Mouse (Mus musculus): ENCODE data around the gene Sema4g. TPM values are rescaled to one million over a fixed set of nuclear protein-coding genes. Genes with fewer than 3 reads are reported as not detected.

Gene Sema4g
- 10 to 100 TPM; 16.9 to 22.5 (median 20.0) TPM for total RNA-seq (2022)

GRCm38 (mm10) chr19:44988831-44989566 is at the start of gene Sema4g:
Sema4g (plus strand) TSS chr19:44989101.
- DNase-seq (ENCODE audit: low spot score in 2 of 2), result no peak

- DNase-seq (ENCODE audit: low spot score in 2 of 2), result no peak
Measured at GRCm38 (mm10) chr19:44959633-44960032, 29.3 kb upstream of the Sema4g start.

GRCm38 (mm10) chr19:44965978-44966377 is 22.9 kb upstream of the Sema4g start:
- no peak for DNase-seq (ENCODE audit: low spot score in 2 of 2)

- no peak for DNase-seq (ENCODE audit: low spot score in 2 of 2)
Measured at GRCm38 (mm10) chr19:44968329-44968728, 20.6 kb upstream of the Sema4g start.

- no peak for DNase-seq (ENCODE audit: low spot score in 2 of 2)
Measured at GRCm38 (mm10) chr19:44976636-44977035, 12.3 kb upstream of the Sema4g start.

GRCm38 (mm10) chr19:44977148-44977547 is 11.8 kb upstream of the Sema4g start:
- DNase-seq (ENCODE audit: low spot score in 2 of 2), result no peak

- DNase-seq (ENCODE audit: low spot score in 2 of 2), result no peak
Measured at GRCm38 (mm10) chr19:44980787-44981186, 8.1 kb upstream of the Sema4g start.

- no peak for DNase-seq (ENCODE audit: low spot score in 2 of 2)
Measured at GRCm38 (mm10) chr19:44982477-44983115, 6.3 kb upstream of the Sema4g start.

- no peak for DNase-seq (ENCODE audit: low spot score in 2 of 2)
Measured at GRCm38 (mm10) chr19:44983366-44983765, 5.5 kb upstream of the Sema4g start.

GRCm38 (mm10) chr19:44984420-44984819 is 4.5 kb upstream of the Sema4g start:
- no peak for DNase-seq (ENCODE audit: low spot score in 2 of 2)

- no peak for DNase-seq (ENCODE audit: low spot score in 2 of 2)
Measured at GRCm38 (mm10) chr19:44985159-44985988, 3.5 kb upstream of the Sema4g start.

GRCm38 (mm10) chr19:44987004-44987403 is 1.9 kb upstream of the Sema4g start:
- no peak for DNase-seq (ENCODE audit: low spot score in 2 of 2)

- DNase-seq (ENCODE audit: low spot score in 2 of 2), result no peak
Measured at GRCm38 (mm10) chr19:44987851-44988250, 1.1 kb upstream of the Sema4g start.

- DNase-seq (ENCODE audit: low spot score in 2 of 2), result no peak
Measured at GRCm38 (mm10) chr19:44988321-44988720, 580 bp upstream of the Sema4g start.

- no peak for DNase-seq (ENCODE audit: low spot score in 2 of 2)
Measured at GRCm38 (mm10) chr19:44989567-44990495, 930 bp downstream of the Sema4g start.

- DNase-seq (ENCODE audit: low spot score in 2 of 2), result no peak
Measured at GRCm38 (mm10) chr19:44991031-44991430, 2.1 kb downstream of the Sema4g start.

- DNase-seq (ENCODE audit: low spot score in 2 of 2), result no peak
Measured at GRCm38 (mm10) chr19:44992246-44992645, 3.3 kb downstream of the Sema4g start.

GRCm38 (mm10) chr19:44992712-44993111 is 3.8 kb downstream of the Sema4g start:
- no peak for DNase-seq (ENCODE audit: low spot score in 2 of 2)

GRCm38 (mm10) chr19:44997786-44998185 is 8.9 kb downstream of the Sema4g start:
- DNase-seq (ENCODE audit: low spot score in 2 of 2), result no peak

GRCm38 (mm10) chr19:44999647-45000046 is 10.7 kb downstream of the Sema4g start:
- no peak for DNase-seq (ENCODE audit: low spot score in 2 of 2)

- DNase-seq (ENCODE audit: low spot score in 2 of 2), result no peak
Measured at GRCm38 (mm10) chr19:45002301-45002700, 13.4 kb downstream of the Sema4g start.

Data from left cerebral cortex, adult 8-10 months (tissue).